Mouse (Mus musculus): ENCODE results near the gene Pdlim1.

DNA sequence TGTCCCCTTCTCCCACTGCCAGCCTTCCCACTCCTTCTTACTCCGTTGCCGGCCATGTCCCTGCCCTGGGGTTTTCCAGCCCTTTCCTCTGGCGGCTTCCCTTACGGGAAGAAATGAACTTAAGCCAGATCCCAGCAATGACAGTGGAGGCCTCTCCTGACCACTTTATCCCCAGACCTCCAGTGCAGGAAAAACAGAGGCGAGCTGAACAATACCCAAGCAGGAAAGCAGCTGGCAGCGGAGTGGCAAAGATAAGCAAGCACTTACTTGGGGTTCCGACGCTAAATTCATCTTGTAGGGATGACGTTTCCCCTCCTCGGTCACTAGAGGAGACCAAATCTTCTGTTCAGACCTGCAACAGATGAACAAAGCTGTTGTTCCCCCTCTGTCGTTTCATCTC is 22.3 kb downstream of the Pdlim1 start:
- TF ChIP-seq POLR2A (IDR thresholded peaks at IDR 0.05; ENCODE audit: control insufficient read depth, extremely low read depth, insufficient read depth, low read length, poor library complexity) (no peak), CTCF (IDR thresholded peaks at IDR 0.05; ENCODE audit: borderline replicate concordance, control insufficient read depth, extremely low read depth, insufficient read depth, low read length, poor library complexity) (no peak)
